Mouse (Mus musculus) G1E (cell line): ENCODE results near the gene Atp5g3.

Experiments
- CTCF ChIP-seq: IDR thresholded peaks from 2 replicates; pipeline ENCODE4 v1.5.1; 2012; ENCODE audit warnings: low read depth, low read length, inconsistent platforms, mixed read lengths
- GATA1 ChIP-seq: IDR thresholded peaks from 2 replicates; pipeline ENCODE4 v1.6.1; 2012; ENCODE audit warnings: borderline replicate concordance, low read length, inconsistent platforms, mixed read lengths

DNA sequence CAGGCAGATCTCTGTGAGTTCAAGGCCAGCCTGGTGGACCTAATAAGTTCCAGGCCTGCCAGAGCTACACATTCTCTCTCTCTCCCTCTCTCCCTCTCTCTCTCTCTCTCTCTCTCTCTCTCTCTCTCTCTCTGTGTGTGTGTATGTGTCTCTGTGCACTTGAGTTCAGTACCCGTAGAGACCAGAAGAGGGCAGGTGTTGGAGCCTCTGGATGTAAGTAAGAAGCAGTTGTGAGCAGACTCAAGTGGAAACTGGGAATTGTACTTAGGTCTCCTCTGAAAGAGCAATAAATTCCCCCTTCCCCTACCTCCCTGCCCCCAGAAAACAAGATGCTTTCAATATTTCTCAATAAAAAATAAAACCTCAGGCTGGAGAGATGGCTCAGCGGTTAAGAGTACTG, 7.6 kb downstream of the Atp5g3 start:
- TF ChIP-seq CTCF (no peak), GATA1 (no peak)
